8 mouse cellular contexts compared by ENCODE assay signal in genomic region chr1:93755291-93755610, GRCm38 (mm10). TPM values are rescaled to one million over a fixed set of nuclear protein-coding genes. Genes with fewer than 3 reads are reported as not detected.
DNase-seq lines count a peak whose midpoint lies in the region; ATAC-seq and TF ChIP-seq lines count a peak whose summit lies in the region.

No protein-coding gene starts in this region.

- no peak for TF ChIP-seq POLR2A in ES-Bruce4 (IDR thresholded peaks at IDR 0.05; ENCODE audit: insufficient read depth, low read length)

- peaks cover 22% of the 10 kb centered on the region for H3K4me1 ChIP-seq in heart, embryonic 15.5 days (replicated peaks)
- peaks cover 3% of the 10 kb centered on the region for H3K4me1 ChIP-seq in ES-Bruce4 (ENCODE audit: control insufficient read depth, insufficient read depth, low read length)
- peaks cover 28% of the 10 kb centered on the region for H3K4me1 ChIP-seq in forebrain, embryonic 15.5 days

- H3K4me3 ChIP-seq in heart, embryonic 15.5 days, result peak overlapping the region; percentile 98
- H3K4me3 ChIP-seq in ES-Bruce4 (ENCODE audit: low read depth, low read length) (peak overlapping the region; percentile 88), macrophage (ENCODE audit: inconsistent target) (peak overlapping the region; percentile 58)
- peak overlapping the region; percentile 98 for H3K4me3 ChIP-seq in forebrain, embryonic 15.5 days

- WGBS in heart, embryonic 15.5 days, result under 1% methylated on average over 13 of the region's 13 CpGs
- 0% methylated on average over 13 of the region's 13 CpGs for WGBS in forebrain, embryonic 15.5 days
- under 1% methylated on average over 13 of the region's 13 CpGs for WGBS in macrophage (ENCODE audit: missing documents)

- no peak for TF ChIP-seq CTCF in ES-Bruce4 (IDR thresholded peaks at IDR 0.05; ENCODE audit: low read depth, low read length)

- no peak for TF ChIP-seq EP300 in ES-Bruce4 (IDR thresholded peaks at IDR 0.05; ENCODE audit: insufficient read depth, low read depth, low read length)

- H3K9me3 ChIP-seq in heart, embryonic 15.5 days (replicated peaks), result no peaks in the 10 kb centered on the region
- H3K9me3 ChIP-seq in ES-Bruce4 (replicated peaks; ENCODE audit: control insufficient read depth, insufficient read depth, low read length, poor library complexity, severe bottlenecking), result no peaks in the 10 kb centered on the region
- H3K9me3 ChIP-seq in forebrain, embryonic 15.5 days, result no peaks in the 10 kb centered on the region

- no peak for ATAC-seq in heart, embryonic 15.5 days (replicated peaks; ENCODE audit: insufficient number of reproducible peaks, insufficient read depth, low FRiP score, low read depth)
- ATAC-seq in forebrain, embryonic 15.5 days (replicated peaks), result no peak
- no peak for ATAC-seq in monocyte, adult 5-6 weeks (replicated peaks; ENCODE audit: insufficient number of reproducible peaks, low FRiP score, low TSS enrichment, poor library complexity, severe bottlenecking)

- peak overlapping the region; percentile 93 for H3K4me2 ChIP-seq in heart, embryonic 15.5 days
- peak overlapping the region; percentile 85 for H3K4me2 ChIP-seq in forebrain, embryonic 15.5 days (replicated peaks)

- peak overlapping the region; percentile 88 for H3K27ac ChIP-seq in heart, embryonic 15.5 days
- H3K27ac ChIP-seq in ES-Bruce4 (ENCODE audit: insufficient read depth, low read length), result no peak overlapping the region
- peak overlapping the region; percentile 87 for H3K27ac ChIP-seq in forebrain, embryonic 15.5 days (replicated peaks)
- 0 out of 2 replicates have a peak overlapping the region, but pooled peaks have one; percentile 7 for H3K27ac ChIP-seq in macrophage

- H3K9ac ChIP-seq in heart, embryonic 15.5 days, result peak overlapping the region; percentile 96
- peak overlapping the region; percentile 95 for H3K9ac ChIP-seq in ES-Bruce4 (ENCODE audit: low read depth, poor library complexity, severe bottlenecking)
- peak overlapping the region; percentile 73 for H3K9ac ChIP-seq in forebrain, embryonic 15.5 days (replicated peaks)

- H3K36me3 ChIP-seq in heart, embryonic 15.5 days, result no peaks in the 10 kb centered on the region
- peaks cover 5% of the 10 kb centered on the region; the same call in 1 of the 2 replicates for H3K36me3 ChIP-seq in ES-Bruce4 (ENCODE audit: control insufficient read depth, insufficient read depth, low read length, poor library complexity, severe bottlenecking)
- peaks cover 5% of the 10 kb centered on the region; the same call in 1 of the 2 replicates for H3K36me3 ChIP-seq in forebrain, embryonic 15.5 days
- H3K36me3 ChIP-seq in macrophage (ENCODE audit: inconsistent target), result peaks cover 4% of the 10 kb centered on the region; the same call in 1 of the 2 replicates

- H3K27me3 ChIP-seq in heart, embryonic 15.5 days, result no peaks in the 10 kb centered on the region
- H3K27me3 ChIP-seq in ES-Bruce4 (ENCODE audit: control insufficient read depth, insufficient read depth, low read length, poor library complexity, severe bottlenecking), result no peaks in the 10 kb centered on the region
- H3K27me3 ChIP-seq in forebrain, embryonic 15.5 days, result no peaks in the 10 kb centered on the region

- no peak for DNase-seq in heart, adult 18-20 months
- no peak for DNase-seq in gastrocnemius, postnatal 25 days
- DNase-seq in urinary bladder, postnatal 36 days (ENCODE audit: low spot score in 2 of 2), result no peak

- peaks cover 77% of the 10 kb centered on the region for H3K79me2 ChIP-seq in macrophage (ENCODE audit: inconsistent target)

RNA-seq across cellular contexts. Expression of gene Thap4, which starts 0.6 kb away (rescaled TPM):
- 51.0 and 51.4 TPM in 2 replicates for polyA plus RNA-seq in heart, embryonic 15.5 days (2015; fragmentation: Nextera tagmentation; extraction: Ambion mirVana)
- total RNA-seq in heart, adult 18-20 months (2021), result 10 to 100 TPM; 82.6 to 82.8 TPM
- 44.8 and 51.5 TPM in 2 replicates for polyA plus RNA-seq in ES-Bruce4 (2011; ENCODE audit: insufficient read depth, insufficient read length, low read depth, missing spikeins)
- 43.1 and 47.4 TPM in 2 replicates for polyA plus RNA-seq in forebrain, embryonic 15.5 days (2015; fragmentation: Nextera tagmentation; extraction: Ambion mirVana)
- total RNA-seq in macrophage (2018; cell fraction: chromatin; rRNA removed), result 10 to 100 TPM in 17 of 26 experiments, 1 to 10 TPM in 9; 1.8 to 28.6 (median 13.8) TPM
- total RNA-seq in macrophage (2018; cell fraction: cytosol; rRNA removed), result 10 to 100 TPM; 17.0 to 37.1 (median 23.2) TPM
- 10 to 100 TPM in 17 of 26 experiments, 1 to 10 TPM in 9; 5.7 to 22.8 (median 12.6) TPM for total RNA-seq in macrophage (2018; cell fraction: nucleus; rRNA removed)
- polyA plus RNA-seq in macrophage (2018), result 19.4 to 27.1 TPM (median 20.8 TPM) in 3 replicates
- total RNA-seq in monocyte, adult 5-6 weeks (2017), result 6.8 to 26.3 TPM (median 11.5 TPM) in 3 replicates
- 10 to 100 TPM; 61.0 to 63.9 TPM for total RNA-seq in gastrocnemius, postnatal 25 days (2021)

RNA-seq across cellular contexts. Expression of gene Atg4b, which starts 4.0 kb away (rescaled TPM):
- 56.1 and 57.6 TPM in 2 replicates for polyA plus RNA-seq in heart, embryonic 15.5 days (2015; fragmentation: Nextera tagmentation; extraction: Ambion mirVana)
- total RNA-seq in heart, adult 18-20 months (2021), result 10 to 100 TPM; 36.2 to 40.6 TPM
- 75.9 and 92.7 TPM in 2 replicates for polyA plus RNA-seq in ES-Bruce4 (2011; ENCODE audit: insufficient read depth, insufficient read length, low read depth, missing spikeins)
- polyA plus RNA-seq in forebrain, embryonic 15.5 days (2015; fragmentation: Nextera tagmentation; extraction: Ambion mirVana), result 104 and 106 TPM in 2 replicates
- total RNA-seq in macrophage (2018; cell fraction: chromatin; rRNA removed), result 100 to 1,000 TPM in 20 of 26 experiments, 10 to 100 TPM in 6; 44.5 to 205 (median 128) TPM
- total RNA-seq in macrophage (2018; cell fraction: cytosol; rRNA removed), result 10 to 100 TPM; 15.6 to 37.3 (median 23.3) TPM
- total RNA-seq in macrophage (2018; cell fraction: nucleus; rRNA removed), result 10 to 100 TPM; 23.7 to 95.5 (median 49.6) TPM
- polyA plus RNA-seq in macrophage (2018), result 35.6 to 47.4 TPM (median 36.8 TPM) in 3 replicates
- total RNA-seq in monocyte, adult 5-6 weeks (2017), result 21.7 to 86.4 TPM (median 55.1 TPM) in 3 replicates
- total RNA-seq in gastrocnemius, postnatal 25 days (2021), result 10 to 100 TPM; 24.4 to 26.3 TPM

RNA-seq across cellular contexts. Expression of gene Dtymk, which starts 46.5 kb away (rescaled TPM):
- polyA plus RNA-seq in heart, embryonic 15.5 days (2015; fragmentation: Nextera tagmentation; extraction: Ambion mirVana), result 147 and 156 TPM in 2 replicates
- 10 to 100 TPM; 20.3 to 22.7 TPM for total RNA-seq in heart, adult 18-20 months (2021)
- polyA plus RNA-seq in ES-Bruce4 (2011; ENCODE audit: insufficient read depth, insufficient read length, low read depth, missing spikeins) (179 and 191 TPM in 2 replicates), macrophage (2018) (11.9 to 58.0 TPM (median 15.6 TPM) in 3 replicates)
- polyA plus RNA-seq in forebrain, embryonic 15.5 days (2015; fragmentation: Nextera tagmentation; extraction: Ambion mirVana), result 183 and 192 TPM in 2 replicates
- 10 to 100 TPM in 23 of 26 experiments, 1 to 10 TPM in 3; 5.5 to 76.8 (median 35.1) TPM for total RNA-seq in macrophage (2018; cell fraction: chromatin; rRNA removed)
- 10 to 100 TPM; 10.0 to 23.9 (median 16.8) TPM for total RNA-seq in macrophage (2018; cell fraction: cytosol; rRNA removed)
- total RNA-seq in macrophage (2018; cell fraction: nucleus; rRNA removed), result 100 to 1,000 TPM in 1 of 26 experiments, 10 to 100 TPM in 22, 1 to 10 TPM in 3; 6.6 to 162 (median 40.9) TPM
- total RNA-seq in monocyte, adult 5-6 weeks (2017), result 27.4 to 45.3 TPM (median 39.4 TPM) in 3 replicates
- 10 to 100 TPM; 15.7 to 16.4 TPM for total RNA-seq in gastrocnemius, postnatal 25 days (2021)

RNA-seq across cellular contexts. Expression of gene Ing5, which starts 48.5 kb away (rescaled TPM):
- 10.3 and 11.9 TPM in 2 replicates for polyA plus RNA-seq in heart, embryonic 15.5 days (2015; fragmentation: Nextera tagmentation; extraction: Ambion mirVana)
- total RNA-seq in heart, adult 18-20 months (2021), result 10 to 100 TPM; 10.9 to 13.4 TPM
- polyA plus RNA-seq in ES-Bruce4 (2011; ENCODE audit: insufficient read depth, insufficient read length, low read depth, missing spikeins) (33.9 and 34.2 TPM in 2 replicates), macrophage (2018) (5.8 to 10.8 TPM (median 6.5 TPM) in 3 replicates)
- polyA plus RNA-seq in forebrain, embryonic 15.5 days (2015; fragmentation: Nextera tagmentation; extraction: Ambion mirVana), result 10.7 and 11.4 TPM in 2 replicates
- total RNA-seq in macrophage (2018; cell fraction: chromatin; rRNA removed), result 10 to 100 TPM in 21 of 26 experiments, 1 to 10 TPM in 5; 7.2 to 20.3 (median 13.5) TPM
- 10 to 100 TPM in 10 of 26 experiments, 1 to 10 TPM in 16; 5.6 to 12.0 (median 9.6) TPM for total RNA-seq in macrophage (2018; cell fraction: cytosol; rRNA removed)
- total RNA-seq in macrophage (2018; cell fraction: nucleus; rRNA removed), result 10 to 100 TPM in 23 of 26 experiments, 1 to 10 TPM in 3; 9.1 to 21.4 (median 12.5) TPM
- total RNA-seq in monocyte, adult 5-6 weeks (2017), result 31.0 to 39.7 TPM (median 38.6 TPM) in 3 replicates
- total RNA-seq in gastrocnemius, postnatal 25 days (2021), result 1 to 10 TPM; 3.1 TPM
